Mouse (Mus musculus): Measurements from ENCODE around the gene Etv6. TPM values are rescaled to one million over a fixed set of nuclear protein-coding genes. Genes with fewer than 3 reads are reported as not detected.

The Etv6 gene
- polyA plus RNA-seq, 1 experiment from 2014 or later: 14.5 TPM

DNA sequence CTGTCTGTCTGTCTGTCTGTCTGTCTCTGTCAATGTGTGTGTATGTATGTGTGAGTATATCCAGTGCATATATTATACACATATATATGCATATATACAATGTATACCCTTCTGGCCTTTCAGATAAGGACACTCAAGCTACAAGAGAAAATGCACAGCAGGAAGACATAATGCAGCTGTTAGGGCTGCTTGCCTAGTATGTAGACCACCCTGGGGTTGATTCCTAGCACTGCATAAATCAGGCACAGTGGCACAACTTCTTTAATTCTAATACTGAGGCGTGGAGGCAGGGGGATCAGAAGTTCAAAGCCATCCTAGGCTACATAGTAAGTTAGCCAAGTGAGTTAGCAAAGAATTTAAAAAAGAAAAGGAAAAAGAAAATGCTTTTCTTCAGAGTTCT lies 127.8 kb downstream of the Etv6 start:
- Histone ChIP-seq H3K27ac (replicated peaks in 1 of 2; ENCODE audit: control insufficient read depth in 1 of 2, insufficient read depth in 1 of 2, low read depth in 2 of 2, low read length in 2 of 2) (no peak overlapping the region), H3K9me3 (ENCODE audit: control insufficient read depth, low read length) (no peaks in the 10 kb centered on the region), H3K4me1 (ENCODE audit: control insufficient read depth in 2 of 2, insufficient read depth in 2 of 2, low read length in 2 of 2) (peaks cover 12 to 27% of the 10 kb centered on the region in 2 experiments), H3K27me3 (ENCODE audit: control insufficient read depth, insufficient read depth, low read length) (no peaks in the 10 kb centered on the region), H3K9ac (ENCODE audit: low read length) (no peak overlapping the region), H3K4me3 (ENCODE audit: control insufficient read depth in 1 of 2, insufficient read depth in 1 of 2, low read depth in 1 of 2, low read length in 2 of 2) (no peak overlapping the region), H3K4me2 (ENCODE audit: low read length) (no peak overlapping the region), H3K36me3 (ENCODE audit: control insufficient read depth, insufficient read depth, low read length) (peaks cover 8% of the 10 kb centered on the region)
- no peak for ATAC-seq (ENCODE audit: insufficient number of reproducible peaks, insufficient read depth, low FRiP score, low read depth)
- 94% methylated on average over 1 of the region's 1 CpGs for WGBS

DNA sequence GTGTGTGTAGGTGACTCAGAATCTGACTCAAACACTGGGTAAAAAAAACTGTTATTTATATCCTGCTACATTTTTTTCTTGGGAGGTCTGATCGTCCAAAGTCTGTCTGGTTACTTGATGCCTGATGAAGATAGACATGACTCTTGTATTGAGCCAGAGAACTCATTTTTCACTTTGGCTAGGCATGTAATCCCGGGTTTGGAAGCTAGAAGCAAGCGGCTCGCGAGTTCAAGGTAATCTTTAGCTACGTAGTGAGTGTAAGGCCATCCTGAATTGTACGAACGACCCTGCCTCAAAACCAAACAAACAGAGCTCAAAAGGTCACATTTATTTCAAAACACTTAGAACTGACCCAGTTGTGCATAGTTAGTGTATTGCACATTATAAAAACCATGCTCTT lies 128.9 kb downstream of the Etv6 start:
- WGBS: 76% methylated on average over 8 of the region's 8 CpGs
- Histone ChIP-seq H3K4me1 (ENCODE audit: control insufficient read depth in 2 of 2, insufficient read depth in 2 of 2, low read length in 2 of 2) (peaks cover 12 to 25% of the 10 kb centered on the region in 2 experiments), H3K27me3 (ENCODE audit: control insufficient read depth, insufficient read depth, low read length) (no peaks in the 10 kb centered on the region)

DNA sequence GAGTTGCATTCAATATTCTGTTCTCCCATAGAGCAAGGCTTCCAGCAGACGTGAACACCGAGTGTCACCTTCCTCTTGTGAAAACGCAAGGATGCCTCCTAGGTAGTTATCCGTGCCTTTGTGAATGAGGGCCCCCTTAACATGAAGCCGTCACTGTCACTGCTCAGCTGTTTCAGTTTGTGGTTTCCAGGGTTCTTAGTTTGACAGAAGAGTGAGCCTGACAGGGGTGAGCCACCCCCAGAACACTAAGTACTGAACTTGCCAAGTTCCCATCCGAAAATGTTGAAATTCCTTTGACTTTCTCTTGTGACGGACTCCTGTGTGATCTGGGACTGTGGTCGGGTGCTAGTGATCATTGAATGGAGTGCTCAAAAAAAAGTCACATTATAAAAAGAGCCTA lies 129.5 kb downstream of the Etv6 start:
- WGBS: 42% methylated on average over 8 of the region's 8 CpGs
- Histone ChIP-seq H3K4me1 (ENCODE audit: control insufficient read depth in 2 of 2, insufficient read depth in 2 of 2, low read length in 2 of 2) (peaks cover 14 to 31% of the 10 kb centered on the region in 2 experiments), H3K27ac (replicated peaks in 1 of 2; ENCODE audit: control insufficient read depth in 1 of 2, insufficient read depth in 1 of 2, low read depth in 2 of 2, low read length in 2 of 2) (0 out of 4 replicates have a peak overlapping the region, but pooled peaks of 1 of the 2 experiments have one; percentile 11), H3K9ac (ENCODE audit: low read length) (no peak overlapping the region), H3K36me3 (ENCODE audit: control insufficient read depth, insufficient read depth, low read length) (peaks cover 8% of the 10 kb centered on the region), H3K9me3 (ENCODE audit: control insufficient read depth, low read length) (no peaks in the 10 kb centered on the region), H3K4me2 (ENCODE audit: low read length) (no peak overlapping the region), H3K27me3 (ENCODE audit: control insufficient read depth, insufficient read depth, low read length) (no peaks in the 10 kb centered on the region), H3K4me3 (ENCODE audit: control insufficient read depth in 1 of 2, insufficient read depth in 1 of 2, low read depth in 1 of 2, low read length in 2 of 2) (no peak overlapping the region)
- no peak for ATAC-seq (ENCODE audit: insufficient number of reproducible peaks, insufficient read depth, low FRiP score, low read depth)

More for the DNA sequence above, 128.9 kb downstream of the Etv6 start:
- H3K36me3 ChIP-seq (ENCODE audit: control insufficient read depth, insufficient read depth, low read length): peaks cover 8% of the 10 kb centered on the region
- H3K9me3 ChIP-seq (ENCODE audit: control insufficient read depth, low read length): no peaks in the 10 kb centered on the region
- no peak overlapping the region for H3K27ac ChIP-seq (replicated peaks in 1 of 2; ENCODE audit: control insufficient read depth in 1 of 2, insufficient read depth in 1 of 2, low read depth in 2 of 2, low read length in 2 of 2)
- no peak overlapping the region for H3K4me3 ChIP-seq (ENCODE audit: control insufficient read depth in 1 of 2, insufficient read depth in 1 of 2, low read depth in 1 of 2, low read length in 2 of 2)
- no peak for ATAC-seq (ENCODE audit: insufficient number of reproducible peaks, insufficient read depth, low FRiP score, low read depth)
- no peak overlapping the region for H3K4me2 ChIP-seq (ENCODE audit: low read length)
- H3K9ac ChIP-seq (ENCODE audit: low read length): no peak overlapping the region

DNA sequence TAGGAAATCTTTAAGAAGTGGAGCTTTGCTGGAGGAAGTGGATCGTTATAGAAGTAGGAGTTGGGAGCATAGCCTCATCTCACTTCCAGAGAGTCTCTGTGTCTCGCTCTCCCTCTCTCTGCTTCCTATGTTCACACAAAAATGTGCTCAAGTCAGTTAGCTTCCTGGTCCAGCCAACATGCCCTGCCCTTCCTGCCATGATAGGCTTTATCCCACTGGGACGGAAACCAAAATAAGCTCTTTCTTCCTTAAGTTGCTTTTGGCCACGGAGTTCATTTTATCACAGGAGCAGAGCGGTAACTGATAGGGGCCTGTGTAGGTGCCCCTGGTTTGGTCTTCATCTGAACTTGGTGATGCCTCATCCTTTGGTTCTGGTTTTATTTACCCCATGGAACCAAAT lies 132.5 kb downstream of the Etv6 start:
- no peaks in the 10 kb centered on the region for H3K9me3 ChIP-seq (ENCODE audit: control insufficient read depth, low read length)
- H3K9ac ChIP-seq (ENCODE audit: low read length): no peak overlapping the region
- 49% methylated on average over 5 of the region's 5 CpGs for WGBS
- no peak overlapping the region for H3K4me2 ChIP-seq (ENCODE audit: low read length)
- H3K27ac ChIP-seq (replicated peaks in 1 of 2; ENCODE audit: control insufficient read depth in 1 of 2, insufficient read depth in 1 of 2, low read depth in 2 of 2, low read length in 2 of 2): 0 out of 4 replicates have a peak overlapping the region, but pooled peaks of 1 of the 2 experiments have one; percentile 28
- no peaks in the 10 kb centered on the region for H3K36me3 ChIP-seq (ENCODE audit: control insufficient read depth, insufficient read depth, low read length)
- H3K27me3 ChIP-seq (ENCODE audit: control insufficient read depth, insufficient read depth, low read length): no peaks in the 10 kb centered on the region
- ATAC-seq (ENCODE audit: insufficient number of reproducible peaks, insufficient read depth, low FRiP score, low read depth): 0 out of 2 replicates have a peak, but pooled peaks have one; percentile 38
- no peak overlapping the region for H3K4me3 ChIP-seq (ENCODE audit: control insufficient read depth in 1 of 2, insufficient read depth in 1 of 2, low read depth in 1 of 2, low read length in 2 of 2)
- peaks cover 22 to 51% of the 10 kb centered on the region in 2 experiments for H3K4me1 ChIP-seq (ENCODE audit: control insufficient read depth in 2 of 2, insufficient read depth in 2 of 2, low read length in 2 of 2)

DNA sequence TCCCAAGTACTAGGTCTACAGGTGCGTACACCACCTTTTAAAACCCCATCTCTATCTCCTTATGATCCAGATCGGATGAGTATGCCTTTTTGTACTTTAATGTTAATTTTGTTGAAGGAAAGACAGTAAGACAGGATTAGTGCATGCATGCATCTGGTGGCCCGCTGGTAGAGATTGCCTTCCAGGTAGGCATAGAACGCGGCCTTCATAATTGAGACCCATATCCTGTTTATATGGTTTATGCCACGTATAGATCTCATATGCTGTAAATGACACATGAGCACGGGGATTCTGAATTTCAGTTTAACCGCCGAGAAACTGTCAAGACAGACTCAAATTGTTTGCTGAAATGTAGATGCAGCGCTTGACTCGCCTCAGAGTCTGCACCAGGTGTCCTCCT lies 133.3 kb downstream of the Etv6 start:
- peaks cover 22 to 60% of the 10 kb centered on the region in 2 experiments for H3K4me1 ChIP-seq (ENCODE audit: control insufficient read depth in 2 of 2, insufficient read depth in 2 of 2, low read length in 2 of 2)
- ATAC-seq (ENCODE audit: insufficient number of reproducible peaks, insufficient read depth, low FRiP score, low read depth): no peak
- H3K36me3 ChIP-seq (ENCODE audit: control insufficient read depth, insufficient read depth, low read length): no peaks in the 10 kb centered on the region
- 91% methylated on average over 11 of the region's 11 CpGs for WGBS
- no peak overlapping the region for H3K4me2 ChIP-seq (ENCODE audit: low read length)
- H3K9me3 ChIP-seq (ENCODE audit: control insufficient read depth, low read length): no peaks in the 10 kb centered on the region
- H3K4me3 ChIP-seq (ENCODE audit: control insufficient read depth in 1 of 2, insufficient read depth in 1 of 2, low read depth in 1 of 2, low read length in 2 of 2): no peak overlapping the region
- no peaks in the 10 kb centered on the region for H3K27me3 ChIP-seq (ENCODE audit: control insufficient read depth, insufficient read depth, low read length)
- no peak overlapping the region for H3K27ac ChIP-seq (replicated peaks in 1 of 2; ENCODE audit: control insufficient read depth in 1 of 2, insufficient read depth in 1 of 2, low read depth in 2 of 2, low read length in 2 of 2)
- no peak overlapping the region for H3K9ac ChIP-seq (ENCODE audit: low read length)

DNA sequence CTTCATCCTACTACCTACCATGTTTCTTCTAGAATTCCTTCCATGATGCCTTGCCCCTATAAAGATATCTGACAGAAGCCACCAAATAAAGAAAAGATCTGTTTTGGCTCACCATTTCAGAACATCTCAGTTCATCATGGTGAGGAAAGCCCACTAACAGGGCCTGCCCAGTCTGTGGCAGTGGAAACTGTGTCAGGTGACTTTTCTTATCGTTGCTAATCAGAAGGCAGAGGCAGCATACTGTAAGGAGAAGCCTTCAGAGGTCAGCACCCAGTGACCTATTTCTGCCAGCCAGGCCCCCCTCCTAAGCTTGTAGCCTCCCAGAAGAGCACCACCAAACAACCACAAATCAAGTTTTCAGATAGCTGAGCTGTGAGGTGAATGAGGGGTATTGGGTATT lies 135.7 kb downstream of the Etv6 start:
- no peak overlapping the region for H3K4me2 ChIP-seq (ENCODE audit: low read length)
- WGBS: 32% methylated on average over 1 of the region's 1 CpGs
- ATAC-seq (ENCODE audit: insufficient number of reproducible peaks, insufficient read depth, low FRiP score, low read depth): no peak

DNA sequence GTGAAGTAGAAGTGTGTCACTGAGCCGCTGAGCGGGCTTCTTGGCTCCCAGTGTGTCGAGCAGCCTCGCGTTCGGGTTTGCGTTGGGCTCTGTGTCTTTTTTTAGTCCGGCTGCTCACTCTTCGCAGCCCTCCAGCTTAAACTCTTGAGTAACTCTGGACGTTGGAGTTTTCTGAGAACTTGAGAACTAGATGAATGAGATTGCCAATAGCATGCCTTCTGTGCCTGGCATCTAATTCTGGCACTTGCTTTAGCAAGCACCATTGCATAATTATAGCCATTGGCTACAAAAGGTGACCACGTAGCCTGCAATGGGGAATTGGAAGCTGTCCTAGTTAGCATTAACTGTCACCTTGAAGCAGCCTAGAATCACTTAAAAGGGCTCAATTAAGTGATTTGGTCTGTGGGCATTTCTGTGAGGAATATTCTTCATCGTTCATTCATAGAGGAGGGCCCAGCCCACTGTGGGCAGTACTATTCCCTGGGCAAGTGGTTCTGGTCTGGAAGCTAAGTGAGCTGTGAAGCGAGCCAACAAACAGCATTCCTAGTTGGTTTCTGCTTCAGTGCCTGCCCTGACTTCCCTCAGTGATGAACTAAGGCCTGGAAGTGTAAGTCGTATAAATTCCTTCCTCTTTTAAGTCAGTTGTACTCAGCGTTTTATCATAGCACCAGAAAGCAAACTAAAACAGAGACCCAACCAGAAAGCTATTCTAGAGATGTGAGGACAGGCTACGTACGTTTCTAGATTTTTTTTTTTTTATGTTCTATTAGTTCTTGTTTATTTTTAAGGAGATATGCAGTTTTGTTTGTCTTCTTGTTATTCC lies 136.6 kb downstream of the Etv6 start:
- no peaks in the 10 kb centered on the region for H3K27me3 ChIP-seq (ENCODE audit: control insufficient read depth, insufficient read depth, low read length)
- no peak overlapping the region for H3K4me3 ChIP-seq (ENCODE audit: control insufficient read depth in 1 of 2, insufficient read depth in 1 of 2, low read depth in 1 of 2, low read length in 2 of 2)
- peaks cover 17 to 69% of the 10 kb centered on the region in 2 experiments for H3K4me1 ChIP-seq (ENCODE audit: control insufficient read depth in 2 of 2, insufficient read depth in 2 of 2, low read length in 2 of 2)
- H3K9me3 ChIP-seq (ENCODE audit: control insufficient read depth, low read length): no peaks in the 10 kb centered on the region
- WGBS: 58% methylated on average over 17 of the region's 17 CpGs
- H3K36me3 ChIP-seq (ENCODE audit: control insufficient read depth, insufficient read depth, low read length): no peaks in the 10 kb centered on the region
- ATAC-seq (ENCODE audit: insufficient number of reproducible peaks, insufficient read depth, low FRiP score, low read depth): no peak
- peak overlapping the region; percentile 4; the same call in 1 of the 2 replicates for H3K4me2 ChIP-seq (ENCODE audit: low read length)
- H3K27ac ChIP-seq (replicated peaks in 1 of 2; ENCODE audit: control insufficient read depth in 1 of 2, insufficient read depth in 1 of 2, low read depth in 2 of 2, low read length in 2 of 2): peak overlapping the region; percentile 61 to 82
- H3K9ac ChIP-seq (ENCODE audit: low read length): no peak overlapping the region

More for the DNA sequence above, 135.7 kb downstream of the Etv6 start:
- Histone ChIP-seq H3K27me3 (ENCODE audit: control insufficient read depth, insufficient read depth, low read length) (no peaks in the 10 kb centered on the region), H3K4me1 (ENCODE audit: control insufficient read depth in 2 of 2, insufficient read depth in 2 of 2, low read length in 2 of 2) (peaks cover 17 to 64% of the 10 kb centered on the region in 2 experiments), H3K9ac (ENCODE audit: low read length) (no peak overlapping the region), H3K4me3 (ENCODE audit: control insufficient read depth in 1 of 2, insufficient read depth in 1 of 2, low read depth in 1 of 2, low read length in 2 of 2) (no peak overlapping the region), H3K27ac (replicated peaks in 1 of 2; ENCODE audit: control insufficient read depth in 1 of 2, insufficient read depth in 1 of 2, low read depth in 2 of 2, low read length in 2 of 2) (peak overlapping the region; percentile 19 to 61; a peak in 1 of 4 replicates), H3K9me3 (ENCODE audit: control insufficient read depth, low read length) (no peaks in the 10 kb centered on the region), H3K36me3 (ENCODE audit: control insufficient read depth, insufficient read depth, low read length) (no peaks in the 10 kb centered on the region)

Data from heart, embryonic 14.5 days (tissue).